Mouse (Mus musculus): ENCODE measurements around the gene Prr15l. TPM values are rescaled to one million over a fixed set of nuclear protein-coding genes. Genes with fewer than 3 reads are reported as not detected.
A peak's percentile ranks its signal among the peaks of the same experiment; 100 is the strongest.

The Prr15l gene
- total RNA-seq, 2 experiments from 2014 or later = 0.24 to 0.66 TPM

DNA sequence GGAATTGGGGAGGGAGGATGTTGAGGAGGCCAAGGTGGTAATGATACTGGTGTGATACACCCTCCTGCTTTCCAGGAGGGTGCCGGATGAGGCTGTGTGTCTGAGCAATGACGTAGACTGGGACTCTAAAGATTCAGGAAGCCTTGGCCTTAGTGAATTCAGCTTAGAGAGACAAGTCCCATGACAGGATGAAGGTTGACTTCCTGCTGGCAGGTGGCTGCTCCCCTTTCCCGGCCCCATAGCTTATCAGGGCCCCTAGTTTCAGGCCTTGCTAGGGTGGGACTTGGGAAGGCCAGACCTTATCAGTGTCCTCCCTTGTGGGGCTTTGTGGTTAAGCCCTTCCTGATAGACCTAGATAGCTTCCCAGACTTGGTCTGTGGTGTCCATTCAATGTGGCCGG lies 19.9 kb downstream of the Prr15l start:
- no peak for DNase-seq

DNA sequence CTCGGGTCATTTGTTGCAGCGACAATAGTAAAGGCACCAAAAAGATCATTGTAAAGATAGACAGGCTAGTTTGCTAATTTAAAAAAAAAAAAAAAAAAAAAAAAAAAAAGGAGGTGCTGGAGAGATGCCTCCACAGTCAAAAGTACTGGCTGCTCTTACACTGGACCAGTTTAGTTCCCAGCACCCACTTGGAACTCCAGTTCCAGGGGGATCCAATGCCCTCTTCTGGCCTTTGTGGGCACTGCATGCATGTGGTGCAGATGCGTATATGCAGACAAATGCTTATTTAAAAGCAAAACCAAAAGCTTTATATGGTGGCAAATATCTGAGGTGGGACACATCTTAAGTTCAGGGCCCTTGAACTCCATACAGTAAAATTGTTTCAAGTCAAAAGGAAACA lies 22.9 kb downstream of the Prr15l start:
- no peak for DNase-seq

DNA sequence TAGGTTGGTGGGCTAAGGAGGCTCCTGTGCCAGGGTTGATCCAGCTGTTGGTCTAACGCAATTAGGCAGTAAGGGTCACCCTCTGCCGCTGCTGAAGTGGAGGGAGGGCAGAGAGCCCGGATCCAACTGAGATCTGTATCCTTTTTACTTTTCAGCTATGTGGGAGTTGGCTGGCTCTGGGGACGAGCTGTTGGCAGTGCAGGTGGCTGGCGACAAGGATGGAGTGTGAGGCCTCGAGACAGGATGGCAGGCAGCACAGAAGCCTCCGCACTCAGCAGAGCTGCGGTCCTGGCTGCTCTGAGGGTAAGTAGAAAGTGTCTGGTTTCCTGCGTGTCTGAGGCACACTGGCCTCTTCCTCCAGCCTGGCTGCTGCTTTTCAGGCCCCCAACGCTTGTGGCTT lies 24.5 kb downstream of the Prr15l start:
- no peak for DNase-seq

DNA sequence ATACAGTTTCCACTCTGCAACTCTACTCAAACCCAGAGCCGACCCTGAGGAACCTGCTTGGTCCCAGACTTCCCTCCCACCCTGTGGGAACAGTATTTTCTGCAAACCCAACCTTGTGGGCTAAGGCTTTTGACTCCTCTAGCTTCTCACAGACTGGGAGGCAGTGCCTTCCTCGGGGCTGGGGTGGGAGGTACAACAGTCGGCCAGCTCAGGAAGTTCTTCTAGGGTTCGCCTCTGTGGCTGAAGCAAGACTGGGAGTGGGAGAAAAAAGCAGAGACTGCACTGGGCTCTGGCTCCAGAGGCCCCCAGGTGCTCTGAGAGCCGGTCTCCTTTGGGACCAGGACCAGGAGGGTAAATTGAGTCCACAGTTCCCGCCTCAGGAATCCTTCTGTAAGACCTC lies 25.0 kb downstream of the Prr15l start:
- no peak for DNase-seq

DNA sequence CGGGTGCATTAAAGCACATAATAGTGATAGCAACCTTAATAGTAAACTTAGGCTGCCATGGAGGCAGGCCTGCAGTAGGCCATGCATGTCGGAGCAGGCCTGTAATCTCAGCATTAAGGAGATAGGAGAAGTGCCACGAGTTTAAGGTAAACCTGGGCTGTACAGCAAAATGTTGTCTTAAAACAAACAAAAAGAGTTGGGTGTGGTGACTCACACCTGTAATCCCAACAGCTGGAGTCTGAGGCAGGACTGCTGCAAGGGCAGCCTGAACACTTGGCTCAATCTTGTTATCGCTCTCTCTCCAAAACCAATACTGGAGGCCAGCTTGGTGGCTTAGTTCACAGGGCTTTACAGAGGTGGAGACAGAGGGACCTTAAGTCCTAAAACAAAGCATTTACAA lies 27.2 kb downstream of the Prr15l start:
- no peak for DNase-seq

DNA sequence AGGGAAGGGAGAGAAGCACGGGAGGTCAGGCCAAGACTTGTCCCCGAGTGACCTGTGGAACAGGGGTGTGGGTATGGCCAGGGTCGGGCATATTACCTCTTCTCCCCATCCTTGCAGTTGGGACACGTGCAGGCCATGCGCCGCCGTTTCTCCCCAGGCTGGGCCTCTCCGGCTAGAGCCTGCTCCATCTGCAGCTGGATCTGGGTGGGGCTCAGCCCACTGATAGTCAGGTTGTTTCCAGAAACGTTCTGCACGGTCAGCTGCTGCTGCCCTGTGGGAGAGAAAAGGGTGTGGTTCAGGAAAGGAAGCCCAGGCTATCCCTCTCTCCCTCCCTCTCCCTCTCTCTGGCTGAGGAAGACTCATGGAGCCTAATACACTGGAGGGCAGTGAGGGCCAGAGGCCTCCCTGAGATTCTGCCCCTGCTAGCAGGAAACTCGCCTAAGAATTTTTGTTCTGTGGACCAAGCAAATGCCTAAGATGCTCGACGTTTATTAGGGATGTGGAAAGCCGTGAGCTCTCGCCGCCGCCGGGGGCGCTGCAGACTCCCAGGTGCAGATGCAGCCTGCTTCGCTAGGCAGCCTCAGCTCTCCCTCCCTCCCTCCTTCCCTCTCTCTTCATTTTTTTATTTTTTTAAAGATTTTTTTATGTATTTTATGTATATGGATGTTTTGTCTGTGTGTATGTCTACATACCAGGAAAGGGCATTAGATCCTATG lies 28.3 kb downstream of the Prr15l start:
- no peak for DNase-seq

DNA sequence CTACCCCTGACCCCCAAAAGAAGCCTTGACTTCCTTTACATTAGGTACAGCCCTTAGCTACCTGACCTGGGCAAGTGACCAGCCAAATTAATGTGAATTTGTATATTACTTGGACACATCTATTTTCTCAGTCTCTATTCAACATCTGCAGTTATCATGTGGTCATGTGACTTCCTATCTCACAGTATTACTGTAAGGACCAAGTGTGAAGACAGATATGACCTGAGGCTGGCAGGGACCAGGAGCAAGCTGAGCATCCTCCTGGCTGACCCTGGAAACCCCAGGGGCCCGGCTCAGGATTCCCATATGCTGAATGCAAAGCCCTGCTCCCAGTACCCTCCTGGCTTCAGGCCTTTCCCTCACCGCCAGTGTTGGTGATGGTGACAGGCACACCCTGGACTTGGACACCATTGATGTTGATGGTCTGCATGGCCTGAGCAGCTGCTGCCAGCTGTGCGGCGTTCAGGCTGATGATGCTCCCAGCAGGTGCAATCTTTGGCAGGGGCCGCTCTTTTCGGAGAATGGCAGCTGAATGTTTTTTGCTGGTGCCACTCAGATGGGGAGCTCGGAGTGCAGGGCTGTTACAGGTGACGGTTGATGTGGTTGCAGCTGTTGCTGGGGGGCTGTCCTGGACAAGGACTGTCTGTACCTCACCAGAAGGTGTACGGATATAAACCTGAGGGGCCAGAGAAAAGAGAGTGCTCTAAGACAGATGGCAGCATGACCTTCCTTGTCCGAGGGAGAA lies 29.3 kb downstream of the Prr15l start:
- no peak for DNase-seq

DNA sequence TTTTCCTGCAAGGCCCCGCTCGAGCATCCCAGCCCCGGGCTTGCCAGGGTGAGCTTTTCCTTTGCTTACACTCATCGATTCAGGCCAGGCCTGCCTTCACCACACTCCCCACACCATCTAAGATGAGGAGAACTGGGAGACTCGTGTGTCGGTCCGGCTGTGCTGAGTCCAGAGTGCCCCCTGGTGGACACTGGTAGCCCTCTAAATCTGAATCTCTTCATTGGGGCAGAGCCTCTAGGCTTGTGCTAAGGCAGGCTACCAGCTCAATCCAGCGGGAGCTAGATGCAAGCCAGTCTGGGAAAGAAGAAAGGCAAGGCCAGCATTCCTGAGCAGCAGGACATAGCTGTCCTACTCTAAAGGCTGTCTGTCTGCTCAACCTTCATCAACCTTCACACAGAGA lies 35.7 kb downstream of the Prr15l start:
- peak; percentile 95 for DNase-seq

DNA sequence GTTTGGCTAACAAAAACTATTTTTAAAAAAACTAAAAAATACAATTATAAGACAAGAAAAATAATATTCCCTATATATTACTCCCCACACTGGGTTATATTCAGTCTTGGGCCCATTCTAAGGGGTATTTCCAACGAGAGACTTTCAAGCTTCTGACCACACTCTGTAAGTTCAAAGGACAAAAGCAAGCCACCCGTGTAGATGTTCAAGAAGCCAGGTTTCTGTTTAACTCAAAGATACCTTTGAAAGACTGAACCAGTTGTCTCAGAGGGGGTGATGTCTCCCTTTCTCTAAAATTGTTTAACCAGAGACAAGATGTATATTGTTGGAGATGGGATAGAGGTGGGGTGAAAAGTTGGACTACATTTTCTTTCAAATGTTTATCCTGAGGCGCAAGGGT lies 38.3 kb downstream of the Prr15l start:
- DNase-seq = no peak

DNA sequence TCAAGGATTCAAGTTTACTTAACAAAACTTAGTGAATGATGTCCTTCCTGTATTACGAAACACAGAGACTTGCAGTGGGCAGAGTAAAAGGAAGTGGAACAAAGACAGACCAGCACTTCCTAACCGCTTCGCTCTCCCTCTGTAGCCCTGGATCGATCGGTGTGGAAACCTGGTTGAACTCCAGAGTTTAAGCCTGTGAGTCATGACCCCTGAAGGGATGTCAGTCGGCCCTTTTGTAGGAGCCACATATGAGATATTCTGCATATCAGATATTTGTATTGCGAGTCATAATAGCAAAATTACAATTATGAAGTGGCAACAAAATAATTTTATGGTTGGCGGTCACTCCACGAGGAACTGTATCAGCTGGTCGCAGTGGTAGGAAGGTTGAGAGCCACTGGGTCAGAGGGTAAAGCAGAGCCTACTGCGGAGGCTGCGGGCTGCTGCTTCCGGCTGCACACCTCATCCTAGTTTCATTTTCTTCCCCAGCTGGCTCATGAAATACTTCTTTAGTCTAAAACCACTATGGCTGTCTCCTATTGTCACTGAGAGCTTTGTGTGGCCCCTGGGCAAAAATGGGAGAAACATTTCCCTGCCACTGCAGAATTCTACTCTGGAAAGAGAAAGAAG lies 39.1 kb downstream of the Prr15l start:
- DNase-seq = peak; percentile 48

DNA sequence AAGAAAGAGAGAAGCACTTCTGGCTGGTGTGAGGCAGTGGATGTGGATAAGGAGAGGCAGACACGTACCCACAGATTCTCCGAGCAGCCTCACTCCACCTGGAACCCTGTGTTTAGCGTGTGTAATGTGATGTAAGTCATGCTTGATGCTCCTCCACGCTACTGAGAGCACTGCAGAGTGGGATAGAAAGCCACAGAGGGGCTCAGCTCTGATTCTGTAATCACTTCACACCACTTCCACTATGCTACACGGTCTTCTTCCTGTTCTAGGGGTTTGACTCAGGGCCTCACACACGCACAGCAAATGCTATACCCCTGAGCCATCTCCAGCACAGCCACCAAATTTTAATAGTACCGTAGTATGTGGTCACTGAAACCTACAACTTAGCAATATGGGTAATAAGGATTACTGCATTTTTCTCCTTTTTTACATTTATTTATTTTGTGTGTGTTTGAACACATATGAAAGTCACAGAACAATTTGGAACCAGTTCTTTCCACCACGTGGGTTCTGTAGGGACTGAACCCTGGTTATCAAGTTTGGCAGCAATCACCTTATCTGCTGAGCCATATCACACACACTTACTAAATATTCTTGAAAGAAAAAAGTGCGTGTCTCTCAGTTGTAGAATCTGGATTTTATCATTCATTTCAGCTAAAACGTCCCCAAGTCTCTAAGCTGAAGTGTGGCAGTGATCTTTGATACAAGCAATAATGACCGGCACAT lies 39.8 kb downstream of the Prr15l start:
- DNase-seq = no peak

DNA sequence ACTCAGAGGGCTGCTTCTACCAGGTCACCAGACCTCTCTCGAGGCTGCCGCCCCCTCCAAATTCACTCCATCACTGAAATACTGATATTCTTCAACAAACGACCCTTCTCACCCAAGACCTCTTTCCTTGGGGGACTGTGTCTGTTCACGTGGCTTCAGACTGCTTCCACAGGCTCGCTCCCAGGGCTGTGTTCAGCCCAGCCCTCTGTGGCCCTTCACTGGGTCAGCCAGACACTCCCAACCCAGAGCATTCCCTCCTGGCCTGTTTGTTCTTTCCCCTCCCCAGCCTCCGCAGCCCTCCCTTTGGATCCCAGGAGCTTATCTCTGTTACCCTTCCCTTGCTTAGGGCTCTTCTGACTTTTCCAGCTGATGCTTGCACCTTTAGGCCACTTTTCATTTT lies 40.6 kb downstream of the Prr15l start:
- peak; percentile 41 for DNase-seq

DNA sequence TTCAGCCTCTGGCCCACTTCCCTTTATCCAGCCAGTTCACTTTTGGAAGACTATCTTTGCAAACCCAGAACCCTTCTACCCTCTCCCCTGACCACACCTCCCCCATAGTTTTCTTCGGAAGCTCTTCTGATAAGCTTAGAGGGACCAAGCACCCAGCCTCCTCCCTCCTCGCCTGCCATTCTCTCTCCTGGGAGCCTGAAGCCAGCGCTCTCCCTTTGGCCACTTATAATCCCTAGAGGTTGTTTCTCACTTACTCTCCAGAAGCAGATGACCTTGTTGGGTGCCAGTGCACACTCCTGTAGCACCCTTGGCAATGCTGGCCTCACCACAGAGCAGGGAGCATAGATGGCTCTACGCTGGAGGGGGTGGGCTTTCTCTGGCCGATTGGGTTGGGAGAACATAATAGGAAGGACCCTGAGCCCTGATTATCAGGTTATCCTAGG lies 41.4 kb downstream of the Prr15l start:
- DNase-seq = peak; percentile 55

DNA sequence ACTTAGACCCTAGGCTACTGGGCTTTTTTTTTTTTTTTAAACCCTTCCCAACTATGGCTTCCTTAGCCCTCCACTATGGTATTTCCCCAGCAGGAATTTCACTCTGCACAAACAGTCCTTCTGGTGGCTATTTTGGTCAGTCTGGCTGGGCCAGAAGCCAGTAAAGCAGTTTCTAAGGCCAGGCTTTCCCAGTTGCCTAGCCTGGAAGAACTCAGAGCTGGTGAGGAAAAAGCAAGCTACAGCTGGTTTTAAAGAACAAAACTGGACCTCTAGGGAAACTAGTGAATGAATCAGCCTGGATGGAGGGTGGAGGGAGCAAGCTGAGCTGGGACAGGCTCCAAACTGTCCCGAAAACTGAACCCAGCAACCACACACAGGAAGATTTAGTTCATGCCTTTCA lies 41.8 kb downstream of the Prr15l start:
- DNase-seq = peak; percentile 63

DNA sequence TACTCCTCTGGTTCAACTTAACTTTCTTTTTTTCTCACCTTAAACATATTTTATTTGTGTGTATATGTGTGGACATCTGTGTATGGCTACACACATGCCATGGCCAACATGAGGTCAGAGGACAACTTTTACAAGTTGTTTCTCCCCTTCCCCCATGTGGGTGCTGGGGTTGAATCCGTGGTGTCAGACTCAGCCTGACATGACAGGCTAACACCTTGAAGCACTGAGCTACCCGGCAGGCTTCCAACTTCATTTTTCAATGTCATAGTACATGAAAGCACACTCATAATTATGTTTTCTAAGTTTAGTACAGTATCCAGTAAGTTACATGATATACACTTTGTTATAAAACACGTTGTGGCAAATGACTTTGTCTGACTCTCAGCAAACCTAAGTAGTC lies 42.4 kb downstream of the Prr15l start:
- no peak for DNase-seq

DNA sequence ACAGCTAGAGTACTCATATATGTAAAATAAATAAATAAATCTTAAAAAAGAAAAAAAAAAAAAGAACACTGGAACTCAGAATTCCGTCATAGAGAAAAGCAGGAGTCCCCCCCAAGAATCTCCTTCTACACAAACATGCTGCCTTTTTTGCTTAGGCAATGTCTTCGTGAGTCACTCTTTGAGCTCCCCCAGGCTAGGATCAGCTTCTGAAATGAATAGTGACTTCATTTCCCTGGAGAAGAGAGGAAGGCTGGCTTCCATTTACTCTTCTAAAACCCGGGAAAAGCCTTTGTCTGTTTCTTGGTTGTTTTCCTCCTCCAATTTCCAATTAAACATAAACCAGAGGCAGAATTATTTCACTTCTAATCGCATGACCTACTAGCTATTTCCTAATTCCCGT lies 45.0 kb downstream of the Prr15l start:
- DNase-seq = no peak

DNA sequence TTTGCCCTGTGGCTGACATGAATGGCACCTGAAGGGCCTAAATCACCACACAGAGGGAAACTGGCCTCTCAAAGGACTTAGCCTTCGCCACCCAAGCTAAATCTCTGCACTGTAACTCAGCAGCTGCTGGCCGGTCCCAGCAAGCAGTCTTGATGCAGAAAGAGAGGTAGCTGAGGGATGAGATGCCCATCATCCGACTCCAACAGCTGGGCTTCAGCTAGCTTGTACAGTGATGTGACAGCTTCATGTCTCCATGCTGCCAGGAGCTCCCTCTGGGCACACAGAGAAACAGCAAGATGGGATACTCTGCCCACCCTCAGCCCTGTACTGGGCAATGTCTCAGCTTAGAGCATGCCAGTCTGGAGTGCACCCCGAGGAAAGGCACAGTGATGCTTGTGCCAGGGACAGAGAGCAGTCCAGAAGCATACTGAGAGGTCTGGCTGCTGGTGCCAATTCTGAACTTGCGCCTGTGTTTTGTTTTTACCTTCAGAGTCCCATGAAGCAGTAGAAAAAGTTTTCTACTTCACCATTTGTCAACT lies 45.6 kb downstream of the Prr15l start:
- no peak for DNase-seq

DNA sequence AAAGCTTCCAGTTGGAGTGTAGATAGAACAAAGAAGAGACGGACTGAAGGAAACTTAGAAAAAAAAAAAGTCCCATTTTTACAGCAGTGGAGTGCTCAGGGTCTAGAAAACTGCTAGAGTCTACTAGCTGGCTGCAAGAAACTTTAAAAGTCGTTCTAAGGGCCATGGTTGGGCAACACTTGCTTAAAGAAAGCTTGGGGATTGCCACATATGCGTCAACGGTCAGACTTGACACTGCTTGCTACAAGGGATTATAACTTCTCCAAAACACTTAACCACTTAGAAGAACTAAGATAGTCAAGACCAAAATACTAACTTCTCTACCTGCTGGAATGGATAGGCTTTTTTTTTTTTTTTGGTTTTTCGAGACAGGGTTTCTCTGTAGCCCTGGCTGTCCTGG lies 46.9 kb downstream of the Prr15l start:
- no peak for DNase-seq

DNA sequence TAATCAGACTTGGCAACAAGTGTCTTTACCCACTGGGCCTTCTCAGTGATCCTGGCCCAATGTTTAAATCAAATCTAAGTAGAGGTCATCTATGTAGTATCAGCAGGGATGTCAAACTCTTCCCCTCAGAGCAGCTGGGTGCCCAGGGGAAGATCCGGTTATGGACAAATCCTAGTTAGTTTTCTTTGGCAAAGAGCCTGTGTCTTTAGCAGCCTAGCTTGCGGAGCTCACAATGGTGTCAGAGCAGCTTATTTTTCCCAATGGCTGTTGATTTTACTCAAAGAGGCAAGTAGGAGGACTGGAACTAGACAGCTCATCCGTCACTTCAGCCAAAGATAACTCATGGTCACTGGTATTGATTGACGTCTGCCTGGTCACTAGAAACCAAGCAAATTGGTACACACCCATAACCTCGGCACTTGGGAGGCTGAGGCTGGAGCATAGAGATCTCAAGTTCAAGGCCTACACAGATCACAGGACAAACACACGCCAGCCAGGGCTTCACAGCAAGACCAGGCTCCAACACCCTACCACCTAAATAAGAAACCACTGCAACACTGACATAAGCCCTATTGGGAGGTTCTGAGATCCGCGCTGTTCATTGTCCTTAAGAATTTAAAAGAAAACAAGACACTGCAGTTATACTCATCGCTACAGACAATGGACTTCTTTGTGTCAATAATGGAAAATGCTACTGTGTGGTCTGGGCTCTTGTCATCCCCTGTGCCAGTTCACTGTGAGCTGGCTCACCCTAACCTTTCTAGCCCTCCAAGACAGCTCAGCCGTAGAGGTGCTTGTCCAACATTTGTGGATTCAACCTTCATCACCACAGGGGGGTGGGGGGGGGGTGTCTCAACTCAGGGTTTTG lies 47.8 kb downstream of the Prr15l start:
- no peak for DNase-seq

DNA sequence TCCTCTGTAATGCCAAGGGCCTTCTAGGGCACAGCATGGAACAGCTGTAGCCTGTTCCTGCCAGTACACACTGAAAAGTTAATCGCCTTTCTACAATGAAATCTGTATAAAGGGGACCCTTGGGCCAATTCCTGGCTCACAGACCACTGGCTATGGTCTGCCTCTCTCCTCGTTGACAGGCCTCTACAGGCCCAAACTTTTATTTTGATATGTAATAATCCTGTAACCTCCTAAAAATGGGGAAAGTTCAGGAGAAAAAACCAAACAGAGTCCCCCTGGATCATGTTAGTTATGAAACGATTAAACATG lies 48.4 kb downstream of the Prr15l start:
- no peak for DNase-seq

DNA sequence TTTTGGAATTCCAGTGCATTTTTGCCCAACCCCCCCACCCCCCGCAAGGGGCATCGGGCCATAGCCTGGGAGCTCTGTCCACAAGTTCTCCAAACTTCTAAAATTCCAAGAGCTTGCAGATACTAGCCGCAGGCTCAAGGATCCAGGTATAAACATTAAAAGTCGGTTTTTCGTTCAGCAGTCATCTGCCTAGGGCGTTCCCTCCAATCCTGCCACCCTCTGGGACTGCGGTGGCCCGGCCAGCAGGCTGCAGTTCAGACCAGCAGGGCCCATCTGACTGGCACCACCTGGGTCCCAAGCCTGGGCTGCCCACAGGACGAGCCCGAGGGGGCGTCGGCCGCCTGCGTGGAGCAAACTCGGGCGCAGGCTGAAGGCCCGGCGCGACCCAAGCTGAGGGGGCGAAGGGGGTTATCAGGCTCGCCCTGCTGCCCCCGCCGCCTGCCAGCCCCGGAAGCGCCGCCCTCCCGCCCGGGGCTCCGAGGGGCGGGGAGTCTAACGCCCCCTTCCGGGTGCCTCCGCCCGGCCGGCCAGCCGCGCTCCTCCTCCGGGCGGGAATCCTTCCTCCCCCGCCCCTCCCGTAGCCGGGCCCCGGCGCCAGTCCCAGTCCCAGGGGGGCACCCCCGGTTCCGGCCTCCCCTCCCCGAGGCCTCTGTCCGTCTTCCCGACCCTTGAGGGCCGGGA lies 49.1 kb downstream of the Prr15l start:
- DNase-seq = peak; percentile 93

Measured in adrenal gland, postnatal 10 days (tissue).